Mouse (Mus musculus) brain, embryonic 18.5 days (tissue): Measurements from ENCODE around the gene Vmn2r82.
"Not testable (repeated sequence)": the region's sequence is repeated elsewhere in the genome, so short reads cannot be mapped to it uniquely, and the experiment has no call there.

Experiments used
- DNase-seq: peaks from one replicate; pipeline ENCODE4 v3.0.0-alpha.2; 2012; ENCODE audit warnings: low read depth, low spot score

Gene Vmn2r82

DNA sequence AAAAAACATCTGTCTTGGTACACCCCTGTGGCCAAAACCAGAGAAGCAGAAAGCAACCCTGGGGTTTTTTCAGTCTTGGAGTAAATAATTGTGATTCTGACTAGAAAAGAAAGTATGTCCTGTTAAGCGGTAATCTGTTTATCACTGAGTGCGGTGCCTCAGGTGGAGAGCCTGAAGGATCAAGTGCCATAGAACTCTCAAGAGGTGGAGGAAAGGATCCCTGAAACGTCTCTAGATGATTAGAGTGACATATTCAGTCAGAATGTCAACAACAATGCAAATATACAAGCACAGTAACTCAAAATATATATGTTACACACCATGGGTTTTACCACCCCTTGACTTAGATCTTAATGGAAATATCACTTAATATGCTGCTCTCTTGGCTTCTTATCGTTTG lies at the start of gene Vmn2r82:
Gene Vmn2r82 (plus strand): TSS at position 301 of the 400 bp plus-strand sequence.
- not testable (repeated sequence) for DNase-seq

DNA sequence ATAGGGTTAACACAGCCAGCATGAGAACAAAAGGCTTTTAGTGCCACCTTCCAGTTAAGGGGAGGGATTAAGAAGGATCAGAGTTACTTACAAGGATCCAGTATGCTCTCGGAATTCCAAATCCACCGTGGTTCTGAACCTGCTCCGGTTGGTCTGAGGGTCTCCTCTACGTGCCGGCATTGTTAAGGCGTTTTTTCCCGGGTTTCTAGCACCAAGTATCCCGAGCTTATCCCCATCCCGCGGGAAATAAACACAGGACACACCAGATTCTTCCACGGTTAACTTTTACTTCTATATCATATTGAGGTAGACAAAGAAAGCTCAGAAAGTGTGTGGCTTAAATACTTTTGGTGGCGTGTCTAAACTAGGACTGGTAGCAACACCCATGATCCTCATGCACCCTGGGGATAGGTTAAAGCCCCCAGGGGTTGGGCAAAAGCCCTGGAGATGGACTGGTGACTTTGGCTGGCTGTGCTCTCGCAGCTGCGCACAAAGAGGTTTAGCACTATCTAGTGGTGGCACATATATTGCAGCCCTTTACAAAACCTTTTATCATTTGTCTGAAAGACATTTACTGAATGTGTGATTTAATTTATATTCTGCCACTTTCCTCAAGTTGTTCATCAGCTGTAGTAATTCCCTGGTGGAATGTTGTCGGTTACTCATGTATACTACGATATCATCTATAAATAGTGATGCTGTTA lies 34.1 kb upstream of the Vmn2r82 start:
- not testable (repeated sequence) for DNase-seq

DNA sequence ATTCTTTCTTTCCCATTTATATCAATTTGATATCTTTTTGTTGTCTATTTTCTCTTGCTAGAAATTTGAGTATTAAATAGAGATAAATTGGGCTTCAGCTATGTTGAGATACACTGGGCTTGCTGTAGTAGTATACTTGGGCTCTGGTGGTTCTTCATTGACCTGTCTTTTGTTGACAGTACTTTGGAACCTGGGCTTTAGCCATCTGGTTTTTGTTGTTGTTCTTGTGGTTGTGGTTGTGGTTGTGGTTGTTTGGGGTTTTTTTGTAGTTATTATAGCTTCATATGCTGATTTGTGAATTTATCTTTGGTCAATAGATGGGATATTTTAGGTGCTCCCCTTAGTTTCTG lies 33.6 kb upstream of the Vmn2r82 start:
- no peak for DNase-seq

DNA sequence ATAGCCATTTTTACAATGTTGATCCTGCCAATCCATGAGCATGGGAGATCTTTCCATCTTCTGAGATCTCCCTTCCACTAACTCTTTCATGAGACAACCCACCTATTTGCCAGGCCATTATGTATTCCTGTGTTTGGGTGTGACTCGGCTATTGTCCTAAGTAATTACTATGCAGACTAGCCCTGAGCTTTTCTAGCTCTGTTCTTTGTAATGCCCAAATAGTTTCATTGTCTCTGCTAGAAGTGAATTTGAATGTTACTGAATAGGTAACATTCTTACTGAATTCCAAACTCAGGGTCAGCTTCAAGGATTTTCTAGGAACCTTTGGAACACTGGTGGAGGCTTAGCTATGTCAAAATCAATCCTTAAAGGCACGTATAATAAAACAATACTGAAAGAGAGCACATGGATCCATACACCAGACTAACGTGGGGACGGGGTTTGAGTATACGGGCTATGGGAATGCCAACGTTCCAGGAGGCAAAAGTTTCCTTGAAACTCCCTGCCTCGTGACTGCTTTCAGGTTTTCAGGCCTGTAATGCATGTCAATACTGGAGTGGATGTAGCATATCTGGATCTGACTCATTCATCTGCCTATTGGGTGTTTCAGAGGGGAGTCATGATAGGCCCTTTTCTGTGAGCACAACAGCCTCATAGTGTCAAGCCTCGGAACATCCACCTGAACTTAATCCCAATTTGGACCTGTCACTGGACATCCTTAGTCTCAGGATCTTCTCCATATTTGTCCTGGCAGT lies 43.8 kb downstream of the Vmn2r82 start:
- not testable (repeated sequence) for DNase-seq

DNA sequence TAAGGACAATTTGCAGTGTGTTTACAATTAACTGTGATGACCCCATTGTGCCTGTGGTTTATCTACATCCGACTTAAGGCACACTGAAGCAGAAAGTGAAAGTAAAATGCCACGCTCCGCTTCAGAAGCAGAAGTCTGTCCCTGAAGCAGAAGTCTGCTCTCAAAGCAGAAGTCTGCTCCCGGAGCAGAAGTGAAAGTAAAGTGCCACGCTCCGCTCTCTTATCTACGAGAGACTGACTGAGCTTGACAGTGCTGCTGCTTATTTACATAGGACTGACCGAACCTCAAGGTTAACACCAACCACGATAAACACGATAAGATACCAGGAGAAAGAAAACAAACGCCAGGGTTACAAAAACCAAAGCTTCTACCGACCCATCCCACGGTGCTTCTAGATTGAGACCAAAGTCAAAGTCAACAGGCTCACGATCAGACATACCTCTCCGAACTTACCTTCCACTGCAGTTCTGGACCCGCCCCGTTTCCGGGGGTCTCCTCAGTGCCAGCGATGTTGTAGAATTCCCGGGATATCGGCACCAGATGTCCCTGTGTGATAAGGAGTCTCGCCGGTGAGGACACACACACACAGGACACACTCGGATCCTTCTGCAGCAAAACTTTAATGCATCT lies 60.9 kb downstream of the Vmn2r82 start:
- no peak for DNase-seq

DNA sequence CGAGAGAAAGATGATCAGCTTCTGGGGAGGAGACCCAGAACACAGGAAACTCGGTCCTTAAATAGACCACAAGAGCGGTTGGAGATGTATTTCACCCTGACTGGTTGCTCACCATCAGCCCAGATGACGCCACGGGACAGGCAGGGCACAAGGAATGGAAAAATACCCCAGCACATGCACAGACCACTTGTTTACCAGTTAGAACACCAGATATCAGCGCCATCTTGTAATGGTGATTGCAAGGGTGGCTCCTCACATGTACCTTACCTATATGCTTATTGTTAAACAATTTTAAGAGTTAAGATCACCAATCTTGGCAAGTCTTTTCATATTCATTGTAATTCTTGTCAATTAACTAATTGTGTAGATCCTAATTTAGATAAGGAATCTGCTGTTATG lies 61.5 kb downstream of the Vmn2r82 start:
- not testable (repeated sequence) for DNase-seq

DNA sequence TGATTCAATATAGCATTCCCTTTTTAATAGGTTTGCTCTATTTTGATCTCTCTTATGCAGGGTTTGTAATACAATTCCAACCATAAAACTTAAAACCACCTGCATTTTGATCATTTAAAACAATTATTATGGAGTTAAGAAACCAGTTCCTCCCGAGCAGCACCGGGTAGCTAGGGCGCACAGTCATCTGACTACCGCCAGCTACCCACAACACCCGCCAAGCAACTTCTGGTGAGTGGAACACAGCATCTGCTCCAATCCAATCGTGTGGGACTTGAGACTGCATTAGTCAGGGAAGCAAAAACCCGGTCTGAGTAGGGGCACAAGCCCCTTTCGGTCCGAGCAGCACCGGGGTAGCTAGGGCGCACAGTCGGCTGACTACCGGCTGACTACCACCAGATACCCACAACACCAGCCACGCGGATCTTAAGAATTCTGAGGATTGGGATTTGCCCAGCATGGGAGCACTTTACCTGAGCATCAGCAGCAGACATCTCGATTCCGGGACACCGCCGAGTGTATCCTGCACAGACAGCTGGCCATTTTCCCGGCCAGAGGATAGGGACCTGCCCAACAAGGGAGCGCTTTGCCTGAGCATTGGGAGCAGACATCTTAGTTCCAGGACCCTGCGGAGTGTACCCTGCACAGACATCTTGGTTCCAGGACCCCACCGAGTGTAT lies 79.0 kb downstream of the Vmn2r82 start:
- not testable (repeated sequence) for DNase-seq
